Mouse (Mus musculus): ENCODE results near the gene Selenov. TPM values are rescaled to one million over a fixed set of nuclear protein-coding genes. Genes with fewer than 3 reads are reported as not detected.
"Not testable (repeated sequence)": the region's sequence is repeated elsewhere in the genome, so short reads cannot be mapped to it uniquely, and the experiment has no call there.

Selenov gene
- polyA plus RNA-seq, 1 experiment: not detected

GRCm38 (mm10) chr7:28268042-28268531 is 22.9 kb downstream of the Selenov start:
- H3K27ac ChIP-seq (ENCODE audit: insufficient read depth, low read depth, low read length): 0 out of 2 replicates have a peak overlapping the region, but pooled peaks have one; percentile 21
- H3K4me1 ChIP-seq (ENCODE audit: control insufficient read depth, insufficient read depth, low read length): peaks cover 2% of the 10 kb centered on the region; the same call in 1 of the 2 replicates
- no peak for TF ChIP-seq CTCF (IDR thresholded peaks at IDR 0.05; ENCODE audit: low read depth, low read length)
- no peak for TF ChIP-seq POLR2A (IDR thresholded peaks at IDR 0.05; ENCODE audit: borderline replicate concordance, low read depth, low read length)
- peak overlapping the region; percentile 73 for H3K4me3 ChIP-seq (ENCODE audit: insufficient read depth, low read length)

DNA sequence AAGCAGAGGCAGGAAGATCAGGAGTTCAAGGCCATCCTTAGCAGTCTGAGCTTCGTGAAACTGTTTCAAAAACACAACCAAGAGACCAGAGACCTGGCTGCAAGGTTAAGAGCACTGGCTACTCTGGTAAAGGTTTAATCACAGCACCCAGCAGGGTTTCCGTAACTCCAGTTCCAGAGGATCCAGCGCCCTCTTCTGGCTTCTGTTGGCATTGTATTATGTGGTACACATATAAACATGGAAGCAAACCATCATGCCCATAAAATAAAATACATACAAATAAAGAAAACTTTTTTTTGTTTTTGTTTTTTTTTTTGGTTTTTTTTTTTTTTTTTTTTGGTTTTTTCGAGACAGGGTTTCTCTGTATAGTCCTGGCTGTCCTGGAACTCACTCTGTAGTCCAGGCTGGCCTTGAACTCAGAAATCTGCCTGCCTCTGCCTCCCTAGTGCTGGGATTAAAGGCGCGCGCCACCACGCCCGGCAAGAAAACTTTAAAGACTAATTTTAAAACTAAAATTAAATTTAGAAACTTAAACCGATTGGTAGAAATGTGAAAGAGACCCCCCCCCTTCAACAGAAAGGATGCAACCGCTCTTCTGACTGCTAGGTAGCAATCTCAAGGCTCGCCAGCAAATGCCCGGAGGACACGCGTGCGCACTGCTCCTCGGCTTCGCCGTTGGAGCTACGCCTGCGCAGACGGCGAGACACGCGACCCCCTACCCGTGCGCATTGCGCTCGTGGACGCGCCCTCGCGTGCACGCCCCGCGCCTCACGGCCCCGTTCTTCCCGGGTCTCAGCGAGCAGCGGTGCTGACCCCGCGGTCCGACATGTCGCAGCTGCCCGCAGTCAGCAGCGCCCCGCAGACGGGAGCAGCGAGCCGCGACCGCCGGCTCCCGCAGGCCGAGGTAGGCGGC is 23.6 kb downstream of the Selenov start, which contains the start of gene Eid2:
Gene Eid2 (plus strand): TSS at position 753 of the 913 bp plus-strand sequence.
- Histone ChIP-seq H3K27ac (ENCODE audit: insufficient read depth, low read depth, low read length) (0 out of 2 replicates have a peak within 1 kb of the TSS, but pooled peaks have one; percentile 21), H3K4me1 (ENCODE audit: control insufficient read depth, insufficient read depth, low read length) (peaks cover 2% of the 10 kb centered on the region; the same call in 1 of the 2 replicates), H3K4me3 (ENCODE audit: insufficient read depth, low read length) (peak within 1 kb of the TSS; percentile 73)
- no peak for TF ChIP-seq CTCF (IDR thresholded peaks at IDR 0.05; ENCODE audit: low read depth, low read length)
- TF ChIP-seq POLR2A (IDR thresholded peaks at IDR 0.05; ENCODE audit: borderline replicate concordance, low read depth, low read length): no peak

DNA sequence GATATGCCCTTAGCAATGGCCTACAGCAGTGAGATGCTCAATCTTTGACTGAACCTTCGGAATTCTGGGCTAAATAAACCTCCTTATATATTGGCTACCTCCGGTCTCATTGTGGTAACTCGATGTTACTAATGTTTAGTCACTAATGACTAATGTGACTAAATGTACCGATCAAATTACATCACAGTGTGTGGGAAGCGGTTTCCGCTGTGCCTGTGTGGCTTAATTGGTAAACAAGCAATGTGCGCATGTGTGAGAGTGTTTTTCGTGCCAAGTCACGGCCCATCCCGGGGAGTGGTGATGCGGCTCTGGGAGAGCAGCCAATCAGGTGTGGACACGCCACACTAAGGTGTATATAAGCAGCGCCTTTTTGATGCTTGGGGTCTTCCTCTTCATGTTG is 25.6 kb downstream of the Selenov start:
- Histone ChIP-seq H3K4me1 (ENCODE audit: control insufficient read depth, insufficient read depth, low read length) (peaks cover 2% of the 10 kb centered on the region; the same call in 1 of the 2 replicates), H3K4me3 (ENCODE audit: insufficient read depth, low read length) (no peak overlapping the region), H3K27ac (ENCODE audit: insufficient read depth, low read depth, low read length) (no peak overlapping the region)
- no peak for TF ChIP-seq POLR2A (IDR thresholded peaks at IDR 0.05; ENCODE audit: borderline replicate concordance, low read depth, low read length)
- TF ChIP-seq CTCF (IDR thresholded peaks at IDR 0.05; ENCODE audit: low read depth, low read length): no peak

GRCm38 (mm10) chr7:28263786-28264185 is 27.2 kb downstream of the Selenov start:
- peaks cover 1% of the 10 kb centered on the region; the same call in 1 of the 2 replicates for H3K4me1 ChIP-seq (ENCODE audit: control insufficient read depth, insufficient read depth, low read length)
- no peak for TF ChIP-seq POLR2A (IDR thresholded peaks at IDR 0.05; ENCODE audit: borderline replicate concordance, low read depth, low read length)
- no peak for TF ChIP-seq CTCF (IDR thresholded peaks at IDR 0.05; ENCODE audit: low read depth, low read length)
- no peak overlapping the region for H3K27ac ChIP-seq (ENCODE audit: insufficient read depth, low read depth, low read length)
- H3K4me3 ChIP-seq (ENCODE audit: insufficient read depth, low read length): no peak overlapping the region

DNA sequence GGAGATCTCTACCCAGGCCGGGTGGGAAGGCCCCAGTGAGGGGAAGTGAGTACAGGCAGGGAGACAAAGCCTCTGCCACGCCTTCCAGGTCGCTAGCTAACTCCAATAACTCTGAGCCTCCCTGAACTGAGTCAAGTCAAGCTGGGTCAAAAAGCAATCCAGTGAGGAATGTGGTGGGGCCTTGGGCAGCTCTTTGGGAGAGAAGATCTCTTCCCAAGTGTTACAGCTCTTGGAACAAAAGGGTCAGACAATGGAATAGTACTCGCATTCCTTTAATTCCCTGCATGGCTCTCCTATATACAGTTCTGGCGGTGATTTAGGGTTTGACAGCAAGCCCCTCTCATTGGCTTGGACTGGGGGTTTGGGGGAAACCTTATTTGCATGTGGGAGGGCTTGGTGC is 28.1 kb downstream of the Selenov start:
- Histone ChIP-seq H3K27ac (ENCODE audit: insufficient read depth, low read depth, low read length) (no peak overlapping the region), H3K4me3 (ENCODE audit: insufficient read depth, low read length) (no peak overlapping the region), H3K4me1 (ENCODE audit: control insufficient read depth, insufficient read depth, low read length) (no peaks in the 10 kb centered on the region)
- TF ChIP-seq POLR2A (IDR thresholded peaks at IDR 0.05; ENCODE audit: borderline replicate concordance, low read depth, low read length) (no peak), CTCF (IDR thresholded peaks at IDR 0.05; ENCODE audit: low read depth, low read length) (no peak)

- no peaks in the 10 kb centered on the region for H3K4me1 ChIP-seq (ENCODE audit: control insufficient read depth, insufficient read depth, low read length)
- H3K4me3 ChIP-seq (ENCODE audit: insufficient read depth, low read length): no peak overlapping the region
- TF ChIP-seq POLR2A (IDR thresholded peaks at IDR 0.05; ENCODE audit: borderline replicate concordance, low read depth, low read length): no peak
- peak; percentile 45; the same call in 1 of the 2 replicates for TF ChIP-seq CTCF (IDR thresholded peaks at IDR 0.05; ENCODE audit: low read depth, low read length)
- H3K27ac ChIP-seq (ENCODE audit: insufficient read depth, low read depth, low read length): no peak overlapping the region
Measured at GRCm38 (mm10) chr7:28255476-28255875, 35.5 kb downstream of the Selenov start.

GRCm38 (mm10) chr7:28254591-28254990 is 36.4 kb downstream of the Selenov start:
- Histone ChIP-seq H3K4me3 (ENCODE audit: insufficient read depth, low read length) (no peak overlapping the region), H3K4me1 (ENCODE audit: control insufficient read depth, insufficient read depth, low read length) (no peaks in the 10 kb centered on the region), H3K27ac (ENCODE audit: insufficient read depth, low read depth, low read length) (no peak overlapping the region)
- TF ChIP-seq POLR2A (IDR thresholded peaks at IDR 0.05; ENCODE audit: borderline replicate concordance, low read depth, low read length) (no peak), CTCF (IDR thresholded peaks at IDR 0.05; ENCODE audit: low read depth, low read length) (no peak)

- Histone ChIP-seq H3K4me1 (ENCODE audit: control insufficient read depth, insufficient read depth, low read length) (no peaks in the 10 kb centered on the region), H3K27ac (ENCODE audit: insufficient read depth, low read depth, low read length) (no peak overlapping the region), H3K4me3 (ENCODE audit: insufficient read depth, low read length) (no peak overlapping the region)
- TF ChIP-seq POLR2A (IDR thresholded peaks at IDR 0.05; ENCODE audit: borderline replicate concordance, low read depth, low read length): no peak
- no peak for TF ChIP-seq CTCF (IDR thresholded peaks at IDR 0.05; ENCODE audit: low read depth, low read length)
Measured at GRCm38 (mm10) chr7:28251976-28252375, 39.0 kb downstream of the Selenov start.

- Histone ChIP-seq H3K27ac (ENCODE audit: insufficient read depth, low read depth, low read length) (no peak overlapping the region), H3K4me1 (ENCODE audit: control insufficient read depth, insufficient read depth, low read length) (no peaks in the 10 kb centered on the region), H3K4me3 (ENCODE audit: insufficient read depth, low read length) (no peak overlapping the region)
- no peak for TF ChIP-seq CTCF (IDR thresholded peaks at IDR 0.05; ENCODE audit: low read depth, low read length)
- TF ChIP-seq POLR2A (IDR thresholded peaks at IDR 0.05; ENCODE audit: borderline replicate concordance, low read depth, low read length): no peak
Measured at GRCm38 (mm10) chr7:28248957-28249356, 42.0 kb downstream of the Selenov start.

GRCm38 (mm10) chr7:28243943-28244342 is 47.0 kb downstream of the Selenov start:
- not testable (repeated sequence) for H3K4me1 ChIP-seq (ENCODE audit: control insufficient read depth, insufficient read depth, low read length); H3K27ac ChIP-seq (ENCODE audit: insufficient read depth, low read depth, low read length); H3K4me3 ChIP-seq (ENCODE audit: insufficient read depth, low read length)

Other genes with a start within 250 kb of the Selenov start
- gene Psmc4, start 241.1 kb downstream of the Selenov start, polyA plus RNA-seq (2012; ENCODE audit: insufficient read depth, insufficient read length, missing spikeins): 77.1 and 77.8 TPM in 2 replicates
- not detected in 2 replicates for gene Fcgbp, start 219.9 kb downstream of the Selenov start, polyA plus RNA-seq (2012; ENCODE audit: insufficient read depth, insufficient read length, missing spikeins)
- not detected in 2 replicates for gene 9530053A07Rik, start 161.7 kb downstream of the Selenov start, polyA plus RNA-seq (2012; ENCODE audit: insufficient read depth, insufficient read length, missing spikeins)
- 49.4 and 60.6 TPM in 2 replicates for gene Fbl, start 121.5 kb downstream of the Selenov start, polyA plus RNA-seq (2012; ENCODE audit: insufficient read depth, insufficient read length, missing spikeins)
- gene Dyrk1b, start 111.7 kb downstream of the Selenov start, polyA plus RNA-seq (2012; ENCODE audit: insufficient read depth, insufficient read length, missing spikeins): 18.7 and 20.7 TPM in 2 replicates
- 1.6 and 2.5 TPM in 2 replicates for gene Eid2, start 23.3 kb downstream of the Selenov start, polyA plus RNA-seq (2012; ENCODE audit: insufficient read depth, insufficient read length, missing spikeins)
- 4.3 and 4.6 TPM in 2 replicates for gene Eid2b, start 13.4 kb downstream of the Selenov start, polyA plus RNA-seq (2012; ENCODE audit: insufficient read depth, insufficient read length, missing spikeins)
- gene Dll3, start 11.1 kb upstream of the Selenov start, polyA plus RNA-seq (2012; ENCODE audit: insufficient read depth, insufficient read length, missing spikeins): not detected in 2 replicates
- 28.3 and 31.6 TPM in 2 replicates for gene Timm50, start 20.9 kb upstream of the Selenov start, polyA plus RNA-seq (2012; ENCODE audit: insufficient read depth, insufficient read length, missing spikeins)
- gene Supt5, start 47.6 kb upstream of the Selenov start, polyA plus RNA-seq (2012; ENCODE audit: insufficient read depth, insufficient read length, missing spikeins): 72.0 and 77.4 TPM in 2 replicates
- 801 and 823 TPM in 2 replicates for gene Rps16, start 59.5 kb upstream of the Selenov start, polyA plus RNA-seq (2012; ENCODE audit: insufficient read depth, insufficient read length, missing spikeins)
- 11.4 and 14.6 TPM in 2 replicates for gene Plekhg2, start 81.4 kb upstream of the Selenov start, polyA plus RNA-seq (2012; ENCODE audit: insufficient read depth, insufficient read length, missing spikeins)
- 110 and 119 TPM in 2 replicates for gene Zfp36, start 89.1 kb upstream of the Selenov start, polyA plus RNA-seq (2012; ENCODE audit: insufficient read depth, insufficient read length, missing spikeins)
- 12.5 and 13.9 TPM in 2 replicates for gene Med29, start 101.5 kb upstream of the Selenov start, polyA plus RNA-seq (2012; ENCODE audit: insufficient read depth, insufficient read length, missing spikeins)
- gene Paf1, start 101.8 kb upstream of the Selenov start, polyA plus RNA-seq (2012; ENCODE audit: insufficient read depth, insufficient read length, missing spikeins): 102 and 123 TPM in 2 replicates
- 349 and 416 TPM in 2 replicates for gene Gmfg, start 146.3 kb upstream of the Selenov start, polyA plus RNA-seq (2012; ENCODE audit: insufficient read depth, insufficient read length, missing spikeins)
- 3.2 and 3.6 TPM in 2 replicates for gene Lrfn1, start 160.8 kb upstream of the Selenov start, polyA plus RNA-seq (2012; ENCODE audit: insufficient read depth, insufficient read length, missing spikeins)
- gene Ifnl2, start 219.3 kb upstream of the Selenov start, polyA plus RNA-seq (2012; ENCODE audit: insufficient read depth, insufficient read length, missing spikeins): not detected in 2 replicates
- not detected in 2 replicates for gene Ifnl3, start 231.7 kb upstream of the Selenov start, polyA plus RNA-seq (2012; ENCODE audit: insufficient read depth, insufficient read length, missing spikeins)
- gene Sycn, start 249.7 kb upstream of the Selenov start, polyA plus RNA-seq (2012; ENCODE audit: insufficient read depth, insufficient read length, missing spikeins): not detected in 2 replicates

All from bone marrow macrophage, adult 2 months (primary cell).